Mouse (Mus musculus) liver, postnatal 0 days (tissue): ENCODE results near the gene Vps37b.

Experiments
- CTCF ChIP-seq: sonication (generic); IDR thresholded peaks from 2 replicates; pipeline ENCODE4 v1.5.1; 2016; ENCODE audit warnings: antibody characterized with exemption, low read depth
- EP300 ChIP-seq: IDR thresholded peaks from 2 replicates; pipeline ENCODE4 v1.6.1; 2016; ENCODE audit warnings: antibody characterized with exemption, low read depth, mild to moderate bottlenecking

DNA sequence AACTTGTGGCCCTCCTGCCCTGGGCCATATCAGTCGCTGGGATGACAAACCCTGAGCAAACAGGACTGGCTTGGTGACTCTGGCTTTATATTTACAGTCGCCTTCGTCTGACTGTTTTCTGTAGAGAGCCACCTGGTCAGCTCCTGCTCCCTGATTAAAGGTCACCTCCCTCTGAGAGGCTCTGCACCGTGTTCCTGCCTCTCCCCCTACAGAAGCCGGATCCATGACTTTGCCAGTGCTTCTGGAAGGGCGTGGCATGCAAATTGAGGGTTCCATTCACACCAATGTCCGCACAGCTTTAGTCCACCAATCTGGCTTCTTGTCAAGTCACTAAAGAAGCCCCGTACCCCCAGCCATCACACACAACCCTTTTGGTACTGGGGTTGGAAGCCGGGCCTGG lies 44.5 kb upstream of the Vps37b start:
- TF ChIP-seq CTCF = no peak
- no peak for TF ChIP-seq EP300
